Mouse (Mus musculus) hindbrain, embryonic 10.5 days (tissue): Measurements from ENCODE around the gene Mcu. TPM values are rescaled to one million over a fixed set of nuclear protein-coding genes. Genes with fewer than 3 reads are reported as not detected.

ENCODE experiments used
- DNase-seq: peaks from one replicate; pipeline ENCODE4 v3.0.0-alpha.2; 2017; ENCODE audit warnings: low spot score
- H3K27ac ChIP-seq: fragments of 300-500 bp; sonication (generic); 2 replicates; pipeline ENCODE4 v1.5.1; 2016; ENCODE audit warnings: mild to moderate bottlenecking, moderate library complexity
- H3K27me3 ChIP-seq: fragments of 300-500 bp; sonication (generic); 2 replicates; pipeline ENCODE4 v1.6.1; 2016; ENCODE audit warnings: mild to moderate bottlenecking; ENCODE audit not compliant: poor library complexity, insufficient read depth, severe bottlenecking
- H3K36me3 ChIP-seq: fragments of 300-500 bp; sonication (generic); 2 replicates; pipeline ENCODE4 v1.6.1; 2016; ENCODE audit warnings: mild to moderate bottlenecking, moderate library complexity
- H3K4me1 ChIP-seq: fragments of 300-500 bp; sonication (generic); replicated peaks from 2 replicates; pipeline ENCODE4 v1.6.1; 2016; ENCODE audit warnings: mild to moderate bottlenecking
- H3K4me3 ChIP-seq: fragments of 300-500 bp; sonication (generic); 2 replicates; pipeline ENCODE4 v1.5.1; 2016; ENCODE audit warnings: mild to moderate bottlenecking, moderate library complexity
- H3K9me3 ChIP-seq: fragments of 300-500 bp; sonication (generic); 2 replicates; pipeline ENCODE4 v1.6.1; 2016; ENCODE audit warnings: mild to moderate bottlenecking, moderate library complexity
- WGBS: fragments of 180-500 bp; shearing (Covaris S2); methylation state at CpG from one replicate; pipeline ENCODE4 v1.1.7; 2016; 5-methylcytosine and 5-hydroxymethylcytosine counted together
- polyA plus RNA-seq: library from polyadenylated mRNA; unstranded; fragments of >200 nt; fragmentation: Nextera tagmentation; extraction: Ambion mirVana; gene quantifications from 2 replicates; pipeline ENCODE4 v1.2.1, GENCODE M21; 2016

The Mcu gene
- polyA plus RNA-seq, 1 experiment from 2014 or later: 18.6 TPM

- no peak overlapping the region for H3K4me3 ChIP-seq
- H3K36me3 ChIP-seq: no peaks in the 10 kb centered on the region
- H3K9me3 ChIP-seq: no peaks in the 10 kb centered on the region
- H3K4me1 ChIP-seq: no peaks in the 10 kb centered on the region
- DNase-seq: no peak
- no peaks in the 10 kb centered on the region for H3K27me3 ChIP-seq
- 90% methylated on average over 2 of the region's 2 CpGs for WGBS
- H3K27ac ChIP-seq: no peak overlapping the region
These were observed 19.6 kb upstream of the Mcu start for GRCm38 (mm10) chr10:59636048-59636447.

- Histone ChIP-seq H3K27ac (no peak overlapping the region), H3K4me3 (no peak overlapping the region), H3K36me3 (no peaks in the 10 kb centered on the region), H3K9me3 (no peaks in the 10 kb centered on the region), H3K4me1 (peaks cover 5% of the 10 kb centered on the region; the same call in 1 of the 2 replicates), H3K27me3 (no peaks in the 10 kb centered on the region)
- WGBS: 83% methylated on average over 4 of the region's 4 CpGs
- DNase-seq: no peak
These were observed 13.0 kb upstream of the Mcu start for GRCm38 (mm10) chr10:59629506-59629782.

GRCm38 (mm10) chr10:59628641-59629505, 12.4 kb upstream of the Mcu start:
- Histone ChIP-seq H3K27ac (no peak overlapping the region), H3K4me3 (no peak overlapping the region), H3K9me3 (no peaks in the 10 kb centered on the region), H3K36me3 (no peaks in the 10 kb centered on the region), H3K4me1 (peaks cover 5% of the 10 kb centered on the region; the same call in 1 of the 2 replicates), H3K27me3 (no peaks in the 10 kb centered on the region)
- WGBS: 88% methylated on average over 17 of the region's 17 CpGs
- no peak for DNase-seq

GRCm38 (mm10) chr10:59623496-59623895, 7.0 kb upstream of the Mcu start:
- 80% methylated on average over 5 of the region's 5 CpGs for WGBS
- Histone ChIP-seq H3K9me3 (no peaks in the 10 kb centered on the region), H3K27me3 (no peaks in the 10 kb centered on the region), H3K27ac (no peak overlapping the region), H3K36me3 (no peaks in the 10 kb centered on the region), H3K4me3 (no peak overlapping the region), H3K4me1 (peaks cover 5% of the 10 kb centered on the region; the same call in 1 of the 2 replicates)
- no peak for DNase-seq

- no peak overlapping the region for H3K4me3 ChIP-seq
- 77% methylated on average over 10 of the region's 10 CpGs for WGBS
- H3K4me1 ChIP-seq: 0 out of 2 replicates have a peak, but pooled peaks cover 6% of the 10 kb centered on the region
- DNase-seq: no peak
- H3K36me3 ChIP-seq: no peaks in the 10 kb centered on the region
- no peaks in the 10 kb centered on the region for H3K9me3 ChIP-seq
- no peak overlapping the region for H3K27ac ChIP-seq
- no peaks in the 10 kb centered on the region for H3K27me3 ChIP-seq
These were observed 4.9 kb upstream of the Mcu start for GRCm38 (mm10) chr10:59621355-59621754.

- 92% methylated on average over 7 of the region's 7 CpGs for WGBS
- Histone ChIP-seq H3K27me3 (peaks cover 6% of the 10 kb centered on the region; the same call in 1 of the 2 replicates), H3K36me3 (no peaks in the 10 kb centered on the region), H3K27ac (no peak overlapping the region), H3K9me3 (no peaks in the 10 kb centered on the region), H3K4me3 (no peak overlapping the region), H3K4me1 (peaks cover 24% of the 10 kb centered on the region)
- DNase-seq: no peak
These were observed 1.3 kb upstream of the Mcu start for GRCm38 (mm10) chr10:59617776-59618175.

- Histone ChIP-seq H3K4me3 (peak within 1 kb of the TSS; percentile 92), H3K27ac (peak within 1 kb of the TSS; percentile 94), H3K9me3 (no peaks in the 10 kb centered on the region), H3K4me1 (peaks cover 24% of the 10 kb centered on the region), H3K36me3 (no peaks in the 10 kb centered on the region), H3K27me3 (peaks cover 6% of the 10 kb centered on the region; the same call in 1 of the 2 replicates)
- 0% methylated on average over 51 of the region's 51 CpGs for WGBS
- DNase-seq: peak; percentile 74
These were observed 441 bp downstream of the Mcu start, which contains the start of gene Gm10322 for GRCm38 (mm10) chr10:59615981-59616520. Gene Gm10322, plus strand, starts transcription at chr10:59616063.

GRCm38 (mm10) chr10:59615411-59615810, 1.1 kb downstream of the Mcu start:
- Histone ChIP-seq H3K27me3 (peaks cover 6% of the 10 kb centered on the region; the same call in 1 of the 2 replicates), H3K27ac (no peak overlapping the region), H3K9me3 (no peaks in the 10 kb centered on the region), H3K36me3 (no peaks in the 10 kb centered on the region), H3K4me1 (peaks cover 24% of the 10 kb centered on the region), H3K4me3 (peak overlapping the region; percentile 92)
- 36% methylated on average over 5 of the region's 5 CpGs for WGBS
- no peak for DNase-seq

- peaks cover 6% of the 10 kb centered on the region; the same call in 1 of the 2 replicates for H3K27me3 ChIP-seq
- WGBS: 81% methylated on average over 5 of the region's 5 CpGs
- no peaks in the 10 kb centered on the region for H3K36me3 ChIP-seq
- peaks cover 24% of the 10 kb centered on the region for H3K4me1 ChIP-seq
- no peak for DNase-seq
- no peaks in the 10 kb centered on the region for H3K9me3 ChIP-seq
- H3K27ac ChIP-seq: no peak overlapping the region
- no peak overlapping the region for H3K4me3 ChIP-seq
These were observed 2.4 kb downstream of the Mcu start for GRCm38 (mm10) chr10:59614141-59614540.

- no peaks in the 10 kb centered on the region for H3K36me3 ChIP-seq
- 86% methylated on average over 5 of the region's 5 CpGs for WGBS
- H3K27me3 ChIP-seq: peaks cover 6% of the 10 kb centered on the region; the same call in 1 of the 2 replicates
- H3K4me3 ChIP-seq: no peak overlapping the region
- peaks cover 24% of the 10 kb centered on the region for H3K4me1 ChIP-seq
- H3K9me3 ChIP-seq: no peaks in the 10 kb centered on the region
- no peak overlapping the region for H3K27ac ChIP-seq
- no peak for DNase-seq
These were observed 3.2 kb downstream of the Mcu start for GRCm38 (mm10) chr10:59613276-59613675.

- 84% methylated on average over 11 of the region's 11 CpGs for WGBS
- H3K36me3 ChIP-seq: no peaks in the 10 kb centered on the region
These were observed 11.5 kb downstream of the Mcu start for GRCm38 (mm10) chr10:59604879-59605464.

GRCm38 (mm10) chr10:59603843-59604242, 12.6 kb downstream of the Mcu start:
- H3K27me3 ChIP-seq: no peaks in the 10 kb centered on the region
- H3K27ac ChIP-seq: no peak overlapping the region
- no peaks in the 10 kb centered on the region for H3K36me3 ChIP-seq
- 62% methylated on average over 5 of the region's 5 CpGs for WGBS
- H3K4me1 ChIP-seq: no peaks in the 10 kb centered on the region
- no peak overlapping the region for H3K4me3 ChIP-seq
- no peaks in the 10 kb centered on the region for H3K9me3 ChIP-seq
- no peak for DNase-seq

More at GRCm38 (mm10) chr10:59604879-59605464, 11.5 kb downstream of the Mcu start:
- Histone ChIP-seq H3K4me3 (no peak overlapping the region), H3K27me3 (no peaks in the 10 kb centered on the region), H3K27ac (no peak overlapping the region), H3K9me3 (no peaks in the 10 kb centered on the region), H3K4me1 (no peaks in the 10 kb centered on the region)
- DNase-seq: no peak

- Histone ChIP-seq H3K4me1 (no peaks in the 10 kb centered on the region), H3K27me3 (no peaks in the 10 kb centered on the region)
- 80% methylated on average over 14 of the region's 14 CpGs for WGBS
These were observed 13.6 kb downstream of the Mcu start for GRCm38 (mm10) chr10:59602891-59603290.

More at GRCm38 (mm10) chr10:59602891-59603290, 13.6 kb downstream of the Mcu start:
- H3K4me3 ChIP-seq: no peak overlapping the region
- no peak overlapping the region for H3K27ac ChIP-seq
- no peak for DNase-seq
- H3K36me3 ChIP-seq: no peaks in the 10 kb centered on the region
- no peaks in the 10 kb centered on the region for H3K9me3 ChIP-seq
